Mouse (Mus musculus) midbrain, embryonic 16.5 days (tissue): ENCODE measurements at regions not wholly inside any gene's neighbourhood (a gene's known extent, or its start where the extent isn't known, plus 50 kb on each side); places are given as distances from the start of the nearest gene placed in this dataset.

Experiments
- ATAC-seq: fragments of 200-750 bp; cut with Nextera tagmentation; 2 replicates; pipeline ENCODE4 v1.8.0; 2017; ENCODE audit warnings: moderate TSS enrichment
- H3K27ac ChIP-seq: fragments of 300-500 bp; sonication (generic); 2 replicates; pipeline ENCODE4 v1.5.1; 2014; ENCODE audit warnings: mild to moderate bottlenecking, low read length, mixed read lengths
- H3K27me3 ChIP-seq: fragments of 300-500 bp; sonication (generic); 2 replicates; pipeline ENCODE4 v1.6.1; 2014; ENCODE audit warnings: low read depth, low read length, mixed read lengths; ENCODE audit not compliant: control insufficient read depth, insufficient read depth
- H3K36me3 ChIP-seq: fragments of 300-500 bp; sonication (generic); 2 replicates; pipeline ENCODE4 v1.6.1; 2014; ENCODE audit warnings: mild to moderate bottlenecking, low read length, moderate library complexity, mixed read lengths; ENCODE audit not compliant: control insufficient read depth, insufficient read depth
- H3K4me1 ChIP-seq: fragments of 300-500 bp; sonication (generic); 2 replicates; pipeline ENCODE4 v1.6.1; 2014; ENCODE audit warnings: mild to moderate bottlenecking, low read length, mixed read lengths; ENCODE audit not compliant: control insufficient read depth, insufficient read depth
- H3K4me2 ChIP-seq: fragments of 300-500 bp; sonication (generic); 2 replicates; pipeline ENCODE4 v1.6.1; 2014; ENCODE audit warnings: mild to moderate bottlenecking, low read length, mixed read lengths
- H3K4me3 ChIP-seq: fragments of 300-500 bp; sonication (generic); 2 replicates; pipeline ENCODE4 v1.5.1; 2014; ENCODE audit warnings: low read depth, mild to moderate bottlenecking, low read length, moderate library complexity, mixed read lengths
- H3K9ac ChIP-seq: fragments of 300-500 bp; sonication (generic); 2 replicates; pipeline ENCODE4 v1.6.1; 2014; ENCODE audit warnings: low read depth, low read length, mixed read lengths
- H3K9me3 ChIP-seq: fragments of 300-500 bp; sonication (generic); replicated peaks from 2 replicates; pipeline ENCODE4 v1.6.1; 2014; ENCODE audit warnings: mild to moderate bottlenecking, low read length, mixed read lengths; ENCODE audit not compliant: control insufficient read depth, poor library complexity, severe bottlenecking
- WGBS: fragments of 180-500 bp; shearing (Covaris S2); extraction: QIAGEN DNeasy Blood & Tissue Kit; methylation state at CpG from one replicate; pipeline ENCODE4 v1.1.7; 2014; 5-methylcytosine and 5-hydroxymethylcytosine counted together

GRCm38 (mm10) chr8:42183288-42183878 lies 766.5 kb upstream of the Frg1 start:
- no peak overlapping the region for H3K4me2 ChIP-seq
- no peak overlapping the region for H3K4me3 ChIP-seq
- no peaks in the 10 kb centered on the region for H3K4me1 ChIP-seq
- no peaks in the 10 kb centered on the region for H3K27me3 ChIP-seq
- H3K9me3 ChIP-seq, result no peaks in the 10 kb centered on the region
- H3K9ac ChIP-seq, result no peak overlapping the region
- WGBS, result 86% methylated on average over 4 of the region's 4 CpGs
- H3K27ac ChIP-seq, result no peak overlapping the region
- ATAC-seq, result no peak
- H3K36me3 ChIP-seq, result no peaks in the 10 kb centered on the region

GRCm38 (mm10) chr8:42162441-42162840 lies 745.6 kb upstream of the Frg1 start:
- Histone ChIP-seq H3K9ac (no peak overlapping the region), H3K4me2 (no peak overlapping the region), H3K27me3 (no peaks in the 10 kb centered on the region), H3K4me3 (no peak overlapping the region), H3K36me3 (no peaks in the 10 kb centered on the region), H3K27ac (no peak overlapping the region), H3K9me3 (no peaks in the 10 kb centered on the region; the same call in 1 of the 2 replicates), H3K4me1 (no peaks in the 10 kb centered on the region)
- ATAC-seq, result no peak
- 94% methylated on average over 2 of the region's 2 CpGs for WGBS

GRCm38 (mm10) chr8:42157006-42157405 lies 740.1 kb upstream of the Frg1 start:
- Histone ChIP-seq H3K4me3 (no peak overlapping the region), H3K36me3 (no peaks in the 10 kb centered on the region), H3K9me3 (no peaks in the 10 kb centered on the region), H3K27me3 (no peaks in the 10 kb centered on the region), H3K9ac (no peak overlapping the region), H3K4me1 (no peaks in the 10 kb centered on the region), H3K4me2 (no peak overlapping the region), H3K27ac (no peak overlapping the region)
- 90% methylated on average over 4 of the region's 4 CpGs for WGBS
- ATAC-seq, result no peak

GRCm38 (mm10) chr8:42156588-42156987 lies 739.7 kb upstream of the Frg1 start:
- Histone ChIP-seq H3K27me3 (no peaks in the 10 kb centered on the region), H3K4me1 (no peaks in the 10 kb centered on the region), H3K4me2 (no peak overlapping the region), H3K4me3 (no peak overlapping the region), H3K36me3 (no peaks in the 10 kb centered on the region), H3K27ac (no peak overlapping the region), H3K9me3 (no peaks in the 10 kb centered on the region), H3K9ac (no peak overlapping the region)
- 74% methylated on average over 1 of the region's 1 CpGs for WGBS
- ATAC-seq, result no peak

- 80% methylated on average over 5 of the region's 5 CpGs for WGBS
- Histone ChIP-seq H3K4me3 (no peak overlapping the region), H3K9me3 (no peaks in the 10 kb centered on the region)
Measured at GRCm38 (mm10) chr8:42144685-42145084, 727.8 kb upstream of the Frg1 start.

GRCm38 (mm10) chr8:42144220-42144619 lies 727.3 kb upstream of the Frg1 start:
- H3K9ac ChIP-seq, result no peak overlapping the region
- no peak for ATAC-seq
- H3K27me3 ChIP-seq, result no peaks in the 10 kb centered on the region
- no peaks in the 10 kb centered on the region for H3K36me3 ChIP-seq
- H3K9me3 ChIP-seq, result no peaks in the 10 kb centered on the region
- no peaks in the 10 kb centered on the region for H3K4me1 ChIP-seq
- no peak overlapping the region for H3K4me3 ChIP-seq
- no peak overlapping the region for H3K4me2 ChIP-seq
- H3K27ac ChIP-seq, result no peak overlapping the region
- 78% methylated on average over 8 of the region's 8 CpGs for WGBS

More at GRCm38 (mm10) chr8:42144685-42145084, 727.8 kb upstream of the Frg1 start:
- ATAC-seq, result no peak
- no peaks in the 10 kb centered on the region for H3K4me1 ChIP-seq
- H3K27ac ChIP-seq, result no peak overlapping the region
- no peaks in the 10 kb centered on the region for H3K27me3 ChIP-seq
- no peak overlapping the region for H3K9ac ChIP-seq
- no peak overlapping the region for H3K4me2 ChIP-seq
- no peaks in the 10 kb centered on the region for H3K36me3 ChIP-seq

GRCm38 (mm10) chr8:42107582-42107981 lies 690.7 kb upstream of the Frg1 start:
- no peak overlapping the region for H3K9ac ChIP-seq
- no peak overlapping the region for H3K27ac ChIP-seq
- H3K36me3 ChIP-seq, result no peaks in the 10 kb centered on the region
- ATAC-seq, result no peak
- no peak overlapping the region for H3K4me2 ChIP-seq
- H3K9me3 ChIP-seq, result no peaks in the 10 kb centered on the region
- no peaks in the 10 kb centered on the region for H3K4me1 ChIP-seq
- H3K27me3 ChIP-seq, result no peaks in the 10 kb centered on the region
- H3K4me3 ChIP-seq, result no peak overlapping the region
- 90% methylated on average over 2 of the region's 2 CpGs for WGBS

- no peaks in the 10 kb centered on the region for H3K27me3 ChIP-seq
- no peaks in the 10 kb centered on the region for H3K36me3 ChIP-seq
- H3K4me2 ChIP-seq, result no peak overlapping the region
- no peak overlapping the region for H3K4me3 ChIP-seq
- 95% methylated on average over 1 of the region's 1 CpGs for WGBS
- no peak overlapping the region for H3K9ac ChIP-seq
- no peaks in the 10 kb centered on the region for H3K4me1 ChIP-seq
- no peak for ATAC-seq
- no peak overlapping the region for H3K27ac ChIP-seq
- H3K9me3 ChIP-seq, result no peaks in the 10 kb centered on the region
Measured at GRCm38 (mm10) chr8:42069314-42069713, 652.4 kb upstream of the Frg1 start.

GRCm38 (mm10) chr8:42043526-42043925 lies 626.7 kb upstream of the Frg1 start:
- no peak overlapping the region for H3K4me3 ChIP-seq
- H3K4me2 ChIP-seq, result no peak overlapping the region
- WGBS, result 81% methylated on average over 5 of the region's 5 CpGs
- H3K27me3 ChIP-seq, result no peaks in the 10 kb centered on the region
- ATAC-seq, result no peak
- H3K4me1 ChIP-seq, result peaks cover 2% of the 10 kb centered on the region; the same call in 1 of the 2 replicates
- no peaks in the 10 kb centered on the region for H3K9me3 ChIP-seq
- no peak overlapping the region for H3K9ac ChIP-seq
- no peak overlapping the region for H3K27ac ChIP-seq
- no peaks in the 10 kb centered on the region for H3K36me3 ChIP-seq
